Mouse (Mus musculus): Measurements from ENCODE around the gene Pitpnm2.

DNA sequence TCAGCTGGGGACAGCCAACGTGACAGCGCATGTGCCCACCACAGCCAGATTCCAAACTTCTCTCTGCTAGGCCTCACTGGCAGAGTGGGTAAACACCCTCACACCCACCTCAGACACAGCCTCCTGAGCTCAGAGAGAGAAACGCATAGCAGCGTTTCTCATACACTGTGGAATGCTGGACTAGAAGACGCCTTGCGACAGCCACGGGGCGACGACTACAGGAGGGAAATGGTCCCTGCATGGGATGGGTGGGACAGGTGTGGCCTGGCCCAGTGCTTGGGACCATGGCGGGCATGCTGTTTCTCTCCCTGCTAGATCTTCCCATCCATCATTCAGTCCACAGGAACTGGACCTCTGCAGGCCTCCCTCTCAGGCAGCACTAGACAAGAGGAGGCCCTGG, 167.1 kb downstream of the Pitpnm2 start:
- TF ChIP-seq POLR2A (IDR thresholded peaks at IDR 0.05; ENCODE audit: extremely low read depth, insufficient read depth, low read length): no peak
- TF ChIP-seq CTCF (IDR thresholded peaks at IDR 0.05; ENCODE audit: extremely low read depth, insufficient read depth, low read length): no peak

All from cortical plate, adult 2 months (tissue).